Mouse (Mus musculus) embryonic fibroblast, embryonic 13.5 days (primary cell): ENCODE data around the gene Eps8. TPM values are rescaled to one million over a fixed set of nuclear protein-coding genes. Genes with fewer than 3 reads are reported as not detected.

Source experiments
- H3K27ac ChIP-seq: 2 replicates; pipeline ENCODE4 v1.5.1; 2012; ENCODE audit warnings: low read length, control low read depth, inconsistent platforms; ENCODE audit not compliant: insufficient read depth
- H3K4me1 ChIP-seq: 2 replicates; pipeline ENCODE4 v1.6.1; 2011; ENCODE audit warnings: low read length; ENCODE audit not compliant: control insufficient read depth, insufficient read depth
- H3K4me3 ChIP-seq: 2 replicates; pipeline ENCODE4 v1.5.1; 2011; ENCODE audit warnings: mild to moderate bottlenecking, control low read depth, low read length; ENCODE audit not compliant: insufficient read depth
- CTCF ChIP-seq: IDR thresholded peaks from 2 replicates; pipeline ENCODE4 v1.5.1; 2011; ENCODE audit warnings: mild to moderate bottlenecking, control low read depth, low read length, moderate library complexity, borderline replicate concordance; ENCODE audit not compliant: insufficient read depth
- POLR2A ChIP-seq: IDR thresholded peaks from 2 replicates; pipeline ENCODE4 v1.6.1; 2011; ENCODE audit warnings: low read depth, mild to moderate bottlenecking, control low read depth, low read length, moderate library complexity
- polyA plus RNA-seq: library from polyadenylated mRNA; stranded (reverse); fragments of >200 nt; gene quantifications from 2 replicates; pipeline ENCODE4 v1.2.4, GENCODE M21; 2011; ENCODE audit warnings: low read depth; ENCODE audit not compliant: missing spikeins, insufficient read length

Gene Eps8
- polyA plus RNA-seq, 1 experiment, result 48.4 TPM

DNA sequence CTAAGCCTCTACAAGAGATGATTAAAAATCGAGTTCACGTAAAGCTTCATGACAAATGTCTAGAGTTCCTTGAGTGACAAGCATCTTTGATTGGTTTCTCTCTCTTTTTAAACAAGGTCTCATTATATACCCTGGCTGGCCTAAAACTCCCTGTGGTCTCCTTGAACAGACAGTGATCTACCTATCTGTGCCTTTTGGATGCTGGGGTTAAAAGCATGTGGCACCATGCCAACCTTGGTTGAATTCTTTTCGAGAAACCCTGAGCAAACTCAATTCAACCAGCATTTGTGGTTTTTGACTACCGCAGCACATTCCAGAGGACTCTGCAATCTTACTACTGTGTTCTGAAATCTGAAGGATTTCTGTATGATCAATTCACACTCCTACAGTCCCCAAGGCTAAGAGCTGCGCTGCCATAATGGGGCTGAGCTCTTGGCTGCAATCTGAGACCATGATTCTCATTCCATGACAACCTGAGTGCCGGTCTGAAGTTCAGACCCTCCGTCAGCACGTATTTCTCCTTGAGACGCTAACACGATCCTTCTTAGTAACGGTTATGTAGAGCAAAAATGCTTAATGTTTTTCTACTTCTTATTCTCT is 33.9 kb upstream of the Eps8 start:
- Histone ChIP-seq H3K4me3 (no peak overlapping the region), H3K4me1 (peaks cover 19% of the 10 kb centered on the region), H3K27ac (peak overlapping the region; percentile 23; the same call in 1 of the 2 replicates)
- TF ChIP-seq CTCF (no peak), POLR2A (no peak)

DNA sequence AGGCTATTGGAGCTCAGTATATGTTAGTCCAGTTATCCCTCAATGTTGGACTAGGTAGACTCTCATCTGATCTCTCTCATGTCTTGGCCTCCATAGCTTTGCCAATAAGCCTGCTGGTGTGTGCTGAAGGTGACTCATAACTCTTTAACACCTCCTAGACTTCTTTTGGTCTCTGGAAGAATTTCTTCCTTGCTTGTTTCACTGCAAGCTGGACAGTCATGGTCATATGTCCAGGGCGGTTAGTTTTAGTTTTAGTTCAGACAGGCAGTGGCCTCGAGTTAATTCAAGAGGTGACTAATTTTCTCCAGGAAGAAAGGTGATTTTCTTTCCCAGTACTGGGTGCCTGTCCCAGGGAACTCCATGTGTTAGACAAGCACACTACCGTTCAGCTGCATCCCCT is 33.4 kb upstream of the Eps8 start:
- peaks cover 19% of the 10 kb centered on the region for H3K4me1 ChIP-seq
- no peak for TF ChIP-seq CTCF
- no peak for TF ChIP-seq POLR2A
- no peak overlapping the region for H3K4me3 ChIP-seq
- H3K27ac ChIP-seq, result peak overlapping the region; percentile 25; the same call in 1 of the 2 replicates

DNA sequence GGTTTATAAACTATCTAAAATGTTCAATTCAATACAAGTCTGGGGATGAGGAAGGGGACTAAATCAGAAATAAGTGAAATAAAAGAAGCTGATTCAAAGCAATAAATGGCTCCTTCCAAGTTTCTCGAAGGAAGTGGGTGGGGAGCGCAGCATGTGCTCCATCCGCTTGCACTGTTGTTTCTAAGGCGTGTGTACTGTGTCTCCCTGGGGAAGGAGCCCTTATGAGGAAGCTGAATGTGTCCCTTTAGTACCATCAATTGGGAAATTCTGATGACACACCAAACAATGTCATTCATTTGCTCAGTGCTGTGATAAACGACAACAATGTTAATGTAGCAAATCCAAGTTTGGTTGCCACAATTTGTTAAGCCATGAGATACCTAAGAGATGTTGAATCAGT is 33.0 kb upstream of the Eps8 start:
- Histone ChIP-seq H3K27ac (peak overlapping the region; percentile 25; the same call in 1 of the 2 replicates), H3K4me3 (no peak overlapping the region), H3K4me1 (peaks cover 19% of the 10 kb centered on the region)
- no peak for TF ChIP-seq CTCF
- TF ChIP-seq POLR2A, result no peak

- no peak overlapping the region for H3K4me3 ChIP-seq
- no peak for TF ChIP-seq POLR2A
- TF ChIP-seq CTCF, result no peak
- H3K27ac ChIP-seq, result no peak overlapping the region
- H3K4me1 ChIP-seq, result no peaks in the 10 kb centered on the region
Measured at GRCm38 (mm10) chr6:137682629-137683028, 28.0 kb upstream of the Eps8 start.

GRCm38 (mm10) chr6:137681000-137681399 is 26.3 kb upstream of the Eps8 start:
- TF ChIP-seq POLR2A (no peak), CTCF (no peak)
- H3K27ac ChIP-seq, result no peak overlapping the region
- H3K4me1 ChIP-seq, result no peaks in the 10 kb centered on the region
- H3K4me3 ChIP-seq, result no peak overlapping the region

- no peak overlapping the region for H3K4me3 ChIP-seq
- no peak overlapping the region for H3K27ac ChIP-seq
- no peaks in the 10 kb centered on the region for H3K4me1 ChIP-seq
- no peak for TF ChIP-seq CTCF
- TF ChIP-seq POLR2A, result no peak
Measured at GRCm38 (mm10) chr6:137676581-137676980, 21.9 kb upstream of the Eps8 start.

DNA sequence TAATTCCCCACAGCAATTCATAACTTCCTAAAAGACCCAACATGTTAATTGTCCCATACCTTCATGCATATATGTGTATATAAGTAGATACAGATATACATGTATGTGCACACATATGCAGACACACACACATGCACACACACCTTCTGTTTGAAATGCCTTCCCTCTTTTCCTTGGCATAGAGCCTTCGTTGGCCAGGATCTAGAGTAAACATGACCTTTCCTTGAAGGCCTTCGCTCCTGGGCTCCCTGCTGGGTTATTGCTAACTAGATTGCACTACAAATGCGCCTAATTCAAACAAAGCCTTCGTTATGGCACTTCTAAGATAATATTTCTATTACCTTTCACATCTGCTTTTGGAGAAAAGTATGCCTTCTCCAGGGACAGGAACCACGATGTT is 20.9 kb upstream of the Eps8 start:
- no peak overlapping the region for H3K4me3 ChIP-seq
- no peak for TF ChIP-seq CTCF
- TF ChIP-seq POLR2A, result no peak
- H3K27ac ChIP-seq, result no peak overlapping the region
- no peaks in the 10 kb centered on the region for H3K4me1 ChIP-seq

- no peaks in the 10 kb centered on the region for H3K4me1 ChIP-seq
- no peak overlapping the region for H3K4me3 ChIP-seq
- no peak for TF ChIP-seq POLR2A
- no peak for TF ChIP-seq CTCF
- H3K27ac ChIP-seq, result no peak overlapping the region
Measured at GRCm38 (mm10) chr6:137673301-137673700, 18.6 kb upstream of the Eps8 start.

- Histone ChIP-seq H3K4me3 (no peak overlapping the region), H3K4me1 (no peaks in the 10 kb centered on the region), H3K27ac (no peak overlapping the region)
- TF ChIP-seq POLR2A (no peak), CTCF (no peak)
Measured at GRCm38 (mm10) chr6:137671561-137671960, 16.9 kb upstream of the Eps8 start.

- no peak for TF ChIP-seq POLR2A
- Histone ChIP-seq H3K27ac (no peak overlapping the region), H3K4me1 (no peaks in the 10 kb centered on the region), H3K4me3 (no peak overlapping the region)
Measured at GRCm38 (mm10) chr6:137670820-137671219, 16.1 kb upstream of the Eps8 start.

GRCm38 (mm10) chr6:137669876-137670275 is 15.2 kb upstream of the Eps8 start:
- Histone ChIP-seq H3K27ac (no peak overlapping the region), H3K4me3 (no peak overlapping the region)

More at GRCm38 (mm10) chr6:137669876-137670275, 15.2 kb upstream of the Eps8 start:
- TF ChIP-seq CTCF (no peak), POLR2A (no peak)
- no peaks in the 10 kb centered on the region for H3K4me1 ChIP-seq
